Mouse (Mus musculus) liver, postnatal 0 days (tissue): ENCODE measurements around the gene Pspn.
A peak's percentile ranks its signal among the peaks of the same experiment; 100 is the strongest.

Source experiments
- CTCF ChIP-seq: sonication (generic); IDR thresholded peaks from 2 replicates; pipeline ENCODE4 v1.5.1; 2016; ENCODE audit warnings: antibody characterized with exemption, low read depth
- EP300 ChIP-seq: IDR thresholded peaks from 2 replicates; pipeline ENCODE4 v1.6.1; 2016; ENCODE audit warnings: antibody characterized with exemption, low read depth, mild to moderate bottlenecking

GRCm38 (mm10) chr17:57031661-57032420 is 32.0 kb upstream of the Pspn start:
- TF ChIP-seq CTCF (0 out of 2 replicates have a peak, but pooled peaks have one; percentile 13), EP300 (0 out of 2 replicates have a peak, but pooled peaks have one; percentile 32)
